Mouse (Mus musculus): ENCODE data around the gene Slc7a11. TPM values are rescaled to one million over a fixed set of nuclear protein-coding genes. Genes with fewer than 3 reads are reported as not detected.

The Slc7a11 gene
- polyA plus RNA-seq, 1 experiment from 2014 or later = 0.26 TPM

DNA sequence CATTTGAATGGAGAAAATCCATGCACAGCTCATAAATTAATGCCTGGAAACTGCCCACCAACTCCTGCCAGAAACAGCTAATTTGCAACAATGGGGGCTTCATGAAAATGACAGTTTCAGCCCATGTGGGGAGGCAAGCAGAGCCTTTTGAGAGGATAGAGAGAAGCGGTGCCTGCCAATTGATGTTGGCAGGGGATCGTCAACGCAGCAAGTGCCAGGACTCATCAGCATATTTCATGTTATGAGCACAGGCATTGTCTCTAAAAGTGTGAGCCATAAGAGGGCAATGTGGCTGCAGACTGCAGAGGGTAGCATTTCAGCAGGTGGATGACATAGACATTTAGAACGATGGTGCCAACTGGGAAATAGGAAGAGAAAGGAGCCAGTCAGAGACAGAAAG, 429.0 kb downstream of the Slc7a11 start:
- Histone ChIP-seq H3K4me1 (ENCODE audit: control insufficient read depth, insufficient read depth, low read length) (0 out of 2 replicates have a peak, but pooled peaks cover 4% of the 10 kb centered on the region), H3K4me3 (replicated peaks; ENCODE audit: low read length) (no peak overlapping the region), H3K27ac (ENCODE audit: low read length) (no peak overlapping the region), H3K36me3 (ENCODE audit: control insufficient read depth, insufficient read depth, low read length) (no peaks in the 10 kb centered on the region), H3K9me3 (replicated peaks; ENCODE audit: control insufficient read depth, low read length) (no peaks in the 10 kb centered on the region), H3K27me3 (ENCODE audit: control insufficient read depth, insufficient read depth, low read length) (no peaks in the 10 kb centered on the region), H3K4me2 (ENCODE audit: low read depth, low read length) (no peak overlapping the region), H3K9ac (ENCODE audit: low read length) (no peak overlapping the region)
- 70% methylated on average over 4 of the region's 4 CpGs for WGBS
- no peak for ATAC-seq (ENCODE audit: insufficient read depth, low FRiP score)

DNA sequence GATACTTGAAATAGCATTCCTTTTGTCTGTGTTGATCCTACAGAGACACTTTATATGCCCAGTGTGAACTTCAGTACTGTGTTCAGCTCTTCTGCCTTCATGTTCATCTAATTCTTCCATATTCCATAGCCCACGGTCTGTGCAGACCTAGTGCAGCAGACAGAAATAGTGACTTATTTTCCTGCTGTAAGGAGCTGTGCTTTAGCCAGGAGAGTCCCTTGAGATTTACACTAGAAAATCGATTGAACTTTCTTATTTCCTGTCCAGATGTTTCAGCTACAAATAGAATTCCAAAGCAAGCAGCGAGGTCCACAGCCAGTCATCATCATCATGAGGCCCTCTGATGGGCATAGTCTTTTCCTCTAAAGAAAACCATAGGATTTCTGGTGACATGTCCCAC, 431.4 kb downstream of the Slc7a11 start:
- no peaks in the 10 kb centered on the region for H3K36me3 ChIP-seq (ENCODE audit: control insufficient read depth, insufficient read depth, low read length)
- H3K9ac ChIP-seq (ENCODE audit: low read length) = no peak overlapping the region
- H3K4me1 ChIP-seq (ENCODE audit: control insufficient read depth, insufficient read depth, low read length) = 0 out of 2 replicates have a peak, but pooled peaks cover 4% of the 10 kb centered on the region
- H3K4me2 ChIP-seq (ENCODE audit: low read depth, low read length) = no peak overlapping the region
- no peaks in the 10 kb centered on the region for H3K9me3 ChIP-seq (replicated peaks; ENCODE audit: control insufficient read depth, low read length)
- 31% methylated on average over 3 of the region's 3 CpGs for WGBS
- no peak for ATAC-seq (ENCODE audit: insufficient read depth, low FRiP score)
- H3K4me3 ChIP-seq (replicated peaks; ENCODE audit: low read length) = no peak overlapping the region
- peak overlapping the region; percentile 29; the same call in 1 of the 2 replicates for H3K27ac ChIP-seq (ENCODE audit: low read length)
- no peaks in the 10 kb centered on the region for H3K27me3 ChIP-seq (ENCODE audit: control insufficient read depth, insufficient read depth, low read length)

DNA sequence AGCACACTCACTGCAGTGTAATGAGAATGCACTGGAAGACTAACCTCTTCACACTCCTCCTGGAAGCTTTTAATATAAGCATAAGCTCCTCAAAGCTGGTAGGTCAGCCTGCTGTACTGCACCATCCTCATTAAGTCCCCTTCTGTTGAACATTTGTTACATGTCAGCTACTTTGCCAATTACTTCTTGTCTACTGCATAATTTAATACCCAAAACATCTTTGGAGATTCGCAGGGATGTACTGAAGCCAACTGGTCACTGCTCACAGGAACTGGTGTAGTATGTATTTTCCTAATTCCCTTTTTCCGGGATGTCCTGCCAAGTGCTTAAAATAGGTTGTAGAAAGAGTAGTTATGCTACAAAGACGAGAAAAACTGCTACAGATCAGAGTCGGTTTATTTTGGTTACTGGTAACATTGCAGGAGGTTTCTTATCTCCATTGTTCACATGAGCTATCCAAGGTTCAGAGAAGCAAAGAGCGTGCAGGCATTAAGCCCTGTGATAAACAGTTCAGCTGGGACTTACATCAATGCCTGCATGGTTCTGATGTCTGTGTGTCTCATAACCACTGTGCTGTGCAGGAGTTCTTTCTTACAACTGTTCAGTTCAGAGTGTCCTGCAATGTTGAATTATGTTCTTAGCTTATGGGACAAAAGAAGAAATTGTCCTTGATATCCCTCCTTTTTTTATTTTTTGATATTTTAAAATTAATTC, 439.3 kb downstream of the Slc7a11 start:
- H3K4me1 ChIP-seq (ENCODE audit: control insufficient read depth, insufficient read depth, low read length) = no peaks in the 10 kb centered on the region
- WGBS = 20% methylated on average over 5 of the region's 5 CpGs
- H3K36me3 ChIP-seq (ENCODE audit: control insufficient read depth, insufficient read depth, low read length) = no peaks in the 10 kb centered on the region
- 0 out of 2 replicates have a peak overlapping the region, but pooled peaks have one; percentile 10 for H3K27ac ChIP-seq (ENCODE audit: low read length)
- ATAC-seq (ENCODE audit: insufficient read depth, low FRiP score) = peak; percentile 25; the same call in 1 of the 2 replicates
- H3K4me2 ChIP-seq (ENCODE audit: low read depth, low read length) = no peak overlapping the region
- no peak overlapping the region for H3K9ac ChIP-seq (ENCODE audit: low read length)
- H3K27me3 ChIP-seq (ENCODE audit: control insufficient read depth, insufficient read depth, low read length) = no peaks in the 10 kb centered on the region
- H3K4me3 ChIP-seq (replicated peaks; ENCODE audit: low read length) = no peak overlapping the region
- H3K9me3 ChIP-seq (replicated peaks; ENCODE audit: control insufficient read depth, low read length) = no peaks in the 10 kb centered on the region

DNA sequence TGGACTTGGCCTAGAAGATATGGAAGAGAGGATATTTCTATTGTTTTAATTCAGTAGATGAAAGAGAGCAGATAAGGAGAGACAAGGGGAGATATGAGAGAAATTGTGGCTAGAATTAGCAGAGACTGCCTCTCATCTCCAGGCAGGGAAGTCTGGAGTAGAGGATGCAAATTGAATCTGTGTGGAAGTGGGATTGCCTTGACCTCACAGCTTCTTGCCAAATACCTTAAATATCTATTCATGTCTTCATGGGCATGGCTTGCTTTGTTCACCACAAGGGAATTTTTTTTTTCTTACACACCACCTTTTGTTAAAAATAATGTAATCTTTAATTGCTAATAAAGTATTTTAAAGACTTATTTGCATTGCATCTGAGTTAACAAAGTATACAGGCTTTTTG, 441.3 kb downstream of the Slc7a11 start:
- Histone ChIP-seq H3K4me3 (replicated peaks; ENCODE audit: low read length) (no peak overlapping the region), H3K27me3 (ENCODE audit: control insufficient read depth, insufficient read depth, low read length) (no peaks in the 10 kb centered on the region), H3K9me3 (replicated peaks; ENCODE audit: control insufficient read depth, low read length) (no peaks in the 10 kb centered on the region), H3K4me1 (ENCODE audit: control insufficient read depth, insufficient read depth, low read length) (no peaks in the 10 kb centered on the region), H3K4me2 (ENCODE audit: low read depth, low read length) (no peak overlapping the region), H3K9ac (ENCODE audit: low read length) (no peak overlapping the region), H3K27ac (ENCODE audit: low read length) (no peak overlapping the region), H3K36me3 (ENCODE audit: control insufficient read depth, insufficient read depth, low read length) (no peaks in the 10 kb centered on the region)
- ATAC-seq (ENCODE audit: insufficient read depth, low FRiP score) = no peak

DNA sequence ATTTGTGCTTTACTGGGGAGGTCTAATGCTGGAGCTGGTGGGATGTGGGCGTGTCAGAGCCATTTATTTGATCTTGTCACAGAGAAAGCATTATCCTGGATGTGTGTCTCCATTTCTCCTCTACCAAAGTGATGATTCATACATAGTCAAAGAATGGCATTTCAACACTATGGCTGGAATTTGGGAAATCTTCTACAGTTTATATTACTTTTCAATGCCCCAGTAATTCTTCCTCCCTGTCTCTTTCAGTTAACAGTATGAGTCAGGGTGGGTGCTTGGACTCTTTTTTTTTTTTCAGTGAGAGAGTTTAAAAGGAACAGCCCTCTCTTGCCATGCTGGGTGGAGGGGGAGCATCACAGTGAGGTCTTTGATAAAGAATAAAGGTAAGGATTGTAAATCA, 441.8 kb downstream of the Slc7a11 start:
- no peak for ATAC-seq (ENCODE audit: insufficient read depth, low FRiP score)
- Histone ChIP-seq H3K36me3 (ENCODE audit: control insufficient read depth, insufficient read depth, low read length) (no peaks in the 10 kb centered on the region), H3K4me2 (ENCODE audit: low read depth, low read length) (no peak overlapping the region), H3K4me3 (replicated peaks; ENCODE audit: low read length) (no peak overlapping the region), H3K27me3 (ENCODE audit: control insufficient read depth, insufficient read depth, low read length) (no peaks in the 10 kb centered on the region), H3K27ac (ENCODE audit: low read length) (no peak overlapping the region), H3K4me1 (ENCODE audit: control insufficient read depth, insufficient read depth, low read length) (no peaks in the 10 kb centered on the region), H3K9me3 (replicated peaks; ENCODE audit: control insufficient read depth, low read length) (no peaks in the 10 kb centered on the region), H3K9ac (ENCODE audit: low read length) (no peak overlapping the region)
- whole genome bisulfite sequencing = 41% methylated on average over 1 of the region's 1 CpGs

DNA sequence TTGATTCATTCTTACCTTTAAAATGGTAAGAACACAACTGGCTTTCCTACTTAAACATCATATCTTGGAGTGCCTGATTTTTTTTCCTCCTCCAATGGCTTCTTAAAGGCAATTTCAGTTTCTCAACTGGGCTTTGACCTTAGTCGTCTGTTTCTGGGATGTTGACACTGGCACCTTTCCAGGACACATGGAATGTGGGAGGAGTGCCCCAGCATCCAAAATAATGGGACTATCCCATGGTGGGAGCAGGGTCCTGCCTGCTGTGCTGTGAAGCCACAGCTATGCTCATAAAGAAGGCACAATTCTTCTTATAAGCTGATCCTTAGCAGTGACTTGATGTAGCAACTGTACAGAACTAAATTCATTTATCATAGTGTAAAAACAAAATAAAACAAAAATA, 450.5 kb downstream of the Slc7a11 start:
- Histone ChIP-seq H3K4me3 (replicated peaks; ENCODE audit: low read length) (no peak overlapping the region), H3K9me3 (replicated peaks; ENCODE audit: control insufficient read depth, low read length) (no peaks in the 10 kb centered on the region), H3K4me2 (ENCODE audit: low read depth, low read length) (no peak overlapping the region), H3K4me1 (ENCODE audit: control insufficient read depth, insufficient read depth, low read length) (0 out of 2 replicates have a peak, but pooled peaks cover 3% of the 10 kb centered on the region), H3K27ac (ENCODE audit: low read length) (no peak overlapping the region), H3K36me3 (ENCODE audit: control insufficient read depth, insufficient read depth, low read length) (no peaks in the 10 kb centered on the region), H3K9ac (ENCODE audit: low read length) (no peak overlapping the region), H3K27me3 (ENCODE audit: control insufficient read depth, insufficient read depth, low read length) (no peaks in the 10 kb centered on the region)
- 13% methylated on average over 1 of the region's 1 CpGs for WGBS
- no peak for ATAC-seq (ENCODE audit: insufficient read depth, low FRiP score)

DNA sequence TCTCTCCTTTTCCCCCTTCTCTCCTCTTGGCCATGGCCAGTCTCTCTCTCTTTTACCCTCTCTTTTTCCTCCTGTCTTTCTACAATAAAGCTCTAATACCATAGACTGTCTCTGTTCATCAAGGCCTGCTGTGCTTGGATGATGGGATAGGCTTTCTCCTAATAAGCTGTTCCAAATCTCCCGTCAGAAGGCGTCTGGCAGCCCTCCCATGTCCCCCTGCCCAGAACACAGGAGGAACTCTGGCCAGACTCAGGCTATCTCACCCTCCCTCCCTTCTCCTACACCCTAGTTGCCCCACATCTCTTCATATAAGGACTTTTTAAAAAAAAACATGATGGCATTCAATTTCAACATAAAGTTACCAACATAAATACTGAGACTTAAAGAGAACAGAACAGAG, 456.2 kb downstream of the Slc7a11 start:
- no peaks in the 10 kb centered on the region for H3K9me3 ChIP-seq (replicated peaks; ENCODE audit: control insufficient read depth, low read length)
- no peaks in the 10 kb centered on the region for H3K36me3 ChIP-seq (ENCODE audit: control insufficient read depth, insufficient read depth, low read length)
- no peak overlapping the region for H3K9ac ChIP-seq (ENCODE audit: low read length)
- H3K27me3 ChIP-seq (ENCODE audit: control insufficient read depth, insufficient read depth, low read length) = no peaks in the 10 kb centered on the region
- no peak for ATAC-seq (ENCODE audit: insufficient read depth, low FRiP score)
- H3K4me3 ChIP-seq (replicated peaks; ENCODE audit: low read length) = no peak overlapping the region
- H3K4me1 ChIP-seq (ENCODE audit: control insufficient read depth, insufficient read depth, low read length) = no peaks in the 10 kb centered on the region
- 75% methylated on average over 2 of the region's 2 CpGs for WGBS
- H3K4me2 ChIP-seq (ENCODE audit: low read depth, low read length) = no peak overlapping the region
- no peak overlapping the region for H3K27ac ChIP-seq (ENCODE audit: low read length)

DNA sequence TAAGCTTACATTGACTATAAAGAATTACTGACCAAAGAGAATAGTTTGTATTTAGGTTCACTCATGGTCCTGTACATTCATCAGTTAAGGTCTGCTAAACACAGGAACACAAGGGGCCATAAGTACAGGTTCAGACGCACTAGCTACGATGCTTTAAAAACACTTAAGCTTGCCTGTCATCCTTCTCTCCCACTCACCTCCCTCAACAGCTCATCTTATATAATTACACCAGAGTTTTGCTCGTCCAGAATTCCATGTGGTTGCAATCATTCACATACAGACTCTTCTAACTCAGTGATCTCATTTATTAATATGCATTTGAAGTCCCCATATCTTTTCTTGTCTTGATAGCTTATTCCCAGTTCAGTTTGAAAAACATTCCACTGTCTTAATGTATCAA, 458.6 kb downstream of the Slc7a11 start:
- Histone ChIP-seq H3K36me3 (ENCODE audit: control insufficient read depth, insufficient read depth, low read length) (no peaks in the 10 kb centered on the region), H3K4me1 (ENCODE audit: control insufficient read depth, insufficient read depth, low read length) (no peaks in the 10 kb centered on the region), H3K27me3 (ENCODE audit: control insufficient read depth, insufficient read depth, low read length) (no peaks in the 10 kb centered on the region), H3K27ac (ENCODE audit: low read length) (no peak overlapping the region), H3K4me2 (ENCODE audit: low read depth, low read length) (no peak overlapping the region), H3K9ac (ENCODE audit: low read length) (no peak overlapping the region), H3K9me3 (replicated peaks; ENCODE audit: control insufficient read depth, low read length) (no peaks in the 10 kb centered on the region), H3K4me3 (replicated peaks; ENCODE audit: low read length) (no peak overlapping the region)
- 50% methylated on average over 3 of the region's 3 CpGs for WGBS
- ATAC-seq (ENCODE audit: insufficient read depth, low FRiP score) = no peak

DNA sequence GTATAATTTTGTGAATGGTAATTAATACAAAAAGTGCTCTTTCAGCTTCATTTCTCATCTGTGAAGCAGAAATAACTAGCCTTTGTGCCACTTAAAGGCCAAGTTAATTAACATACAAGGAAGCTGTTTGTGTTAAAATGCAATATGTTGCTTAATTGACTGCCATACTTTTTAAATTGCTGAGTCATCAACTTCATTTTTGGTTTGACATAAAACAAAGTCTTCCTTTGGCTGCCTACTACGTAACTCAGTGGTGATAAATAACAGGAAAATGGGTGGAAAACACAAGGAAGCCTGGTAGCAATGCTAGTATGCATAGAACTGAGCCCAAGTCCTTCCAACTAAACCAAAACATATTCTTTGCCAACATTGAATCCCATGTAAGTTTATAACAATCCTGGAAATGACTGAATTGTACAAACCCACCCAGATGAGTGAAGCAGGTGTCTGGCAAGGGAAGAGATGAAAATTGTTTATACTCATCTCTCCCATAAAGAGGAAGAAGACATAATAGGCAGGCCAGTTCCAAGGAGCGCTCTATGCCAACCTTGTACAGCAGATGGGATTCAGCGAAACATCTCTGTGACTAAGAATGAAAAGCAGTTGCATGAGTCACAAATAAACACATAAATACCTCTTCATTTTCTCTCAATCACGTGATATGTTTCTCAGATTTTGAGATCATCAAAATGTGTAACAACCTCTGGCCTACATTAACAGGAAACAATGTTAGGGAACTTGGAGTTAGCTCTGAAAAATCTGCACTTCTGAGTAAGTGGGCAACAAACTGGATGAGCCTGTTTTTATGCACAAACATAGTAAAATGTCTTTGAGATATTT, 459.8 kb downstream of the Slc7a11 start:
- H3K27me3 ChIP-seq (ENCODE audit: control insufficient read depth, insufficient read depth, low read length) = no peaks in the 10 kb centered on the region
- no peak overlapping the region for H3K4me3 ChIP-seq (replicated peaks; ENCODE audit: low read length)
- H3K4me1 ChIP-seq (ENCODE audit: control insufficient read depth, insufficient read depth, low read length) = no peaks in the 10 kb centered on the region
- H3K9me3 ChIP-seq (replicated peaks; ENCODE audit: control insufficient read depth, low read length) = no peaks in the 10 kb centered on the region
- no peak overlapping the region for H3K9ac ChIP-seq (ENCODE audit: low read length)
- H3K4me2 ChIP-seq (ENCODE audit: low read depth, low read length) = no peak overlapping the region
- H3K27ac ChIP-seq (ENCODE audit: low read length) = no peak overlapping the region
- ATAC-seq (ENCODE audit: insufficient read depth, low FRiP score) = no peak
- WGBS = 78% methylated on average over 4 of the region's 4 CpGs
- no peaks in the 10 kb centered on the region for H3K36me3 ChIP-seq (ENCODE audit: control insufficient read depth, insufficient read depth, low read length)
